Mouse (Mus musculus) stomach, postnatal 0 days (tissue): Measurements from ENCODE around the gene Dbndd2. TPM values are rescaled to one million over a fixed set of nuclear protein-coding genes. Genes with fewer than 3 reads are reported as not detected.

Experiments
- ATAC-seq: fragments of 200-750 bp; cut with Nextera tagmentation; 2 replicates; pipeline ENCODE4 v1.8.0; 2017; ENCODE audit not compliant: low FRiP score, low TSS enrichment
- DNase-seq: peaks from one replicate; pipeline ENCODE4 v3.0.0-alpha.2; 2016; ENCODE audit warnings: low spot score
- H3K27ac ChIP-seq: fragments of 300-500 bp; sonication (generic); replicated peaks from 2 replicates; pipeline ENCODE4 v1.5.1; 2014; ENCODE audit warnings: mild to moderate bottlenecking, control low read depth
- H3K27me3 ChIP-seq: fragments of 300-500 bp; sonication (generic); 2 replicates; pipeline ENCODE4 v1.6.1; 2014; ENCODE audit warnings: low read length; ENCODE audit not compliant: control insufficient read depth, insufficient read depth
- H3K36me3 ChIP-seq: fragments of 300-500 bp; sonication (generic); 2 replicates; pipeline ENCODE4 v1.6.1; 2014; ENCODE audit warnings: low read length, mixed read lengths; ENCODE audit not compliant: control insufficient read depth, insufficient read depth
- H3K4me1 ChIP-seq: fragments of 300-500 bp; sonication (generic); replicated peaks from 2 replicates; pipeline ENCODE4 v1.6.1; 2014; ENCODE audit warnings: antibody characterized with exemption; ENCODE audit not compliant: control insufficient read depth, insufficient read depth
- H3K4me2 ChIP-seq: fragments of 300-500 bp; sonication (generic); replicated peaks from 2 replicates; pipeline ENCODE4 v1.6.1; 2014; ENCODE audit warnings: low read depth, mild to moderate bottlenecking, control low read depth, moderate library complexity
- H3K4me3 ChIP-seq: fragments of 300-500 bp; sonication (generic); 2 replicates; pipeline ENCODE4 v1.5.1; 2014; ENCODE audit warnings: low read depth, low read length, control low read depth
- H3K9ac ChIP-seq: fragments of 300-500 bp; sonication (generic); 2 replicates; pipeline ENCODE4 v1.6.1; 2014; ENCODE audit warnings: mild to moderate bottlenecking, low read length, control low read depth, mixed read lengths
- H3K9me3 ChIP-seq: fragments of 300-500 bp; sonication (generic); 2 replicates; pipeline ENCODE4 v1.6.1; 2016; ENCODE audit warnings: low read length; ENCODE audit not compliant: control insufficient read depth
- CTCF ChIP-seq: IDR thresholded peaks from 2 replicates; pipeline ENCODE4 v1.5.1; 2016; ENCODE audit warnings: antibody characterized with exemption, low read depth, mild to moderate bottlenecking, moderate library complexity
- EP300 ChIP-seq: optimal IDR thresholded peaks from 2 replicates; pipeline ENCODE3; 2016; ENCODE audit warnings: antibody characterized with exemption
- WGBS: fragments of 180-500 bp; shearing (Covaris S2); extraction: QIAGEN DNeasy Blood & Tissue Kit; methylation state at CpG from one replicate; pipeline ENCODE4 v1.1.7; 2014; 5-methylcytosine and 5-hydroxymethylcytosine counted together
- polyA plus RNA-seq: library from polyadenylated mRNA; unstranded; fragments of >200 nt; fragmentation: Nextera tagmentation; extraction: Ambion mirVana; gene quantifications from 2 replicates; pipeline ENCODE4 v1.2.1, GENCODE M21; 2015

Dbndd2 gene
- polyA plus RNA-seq, 1 experiment from 2014 or later = 27.8 TPM

DNA sequence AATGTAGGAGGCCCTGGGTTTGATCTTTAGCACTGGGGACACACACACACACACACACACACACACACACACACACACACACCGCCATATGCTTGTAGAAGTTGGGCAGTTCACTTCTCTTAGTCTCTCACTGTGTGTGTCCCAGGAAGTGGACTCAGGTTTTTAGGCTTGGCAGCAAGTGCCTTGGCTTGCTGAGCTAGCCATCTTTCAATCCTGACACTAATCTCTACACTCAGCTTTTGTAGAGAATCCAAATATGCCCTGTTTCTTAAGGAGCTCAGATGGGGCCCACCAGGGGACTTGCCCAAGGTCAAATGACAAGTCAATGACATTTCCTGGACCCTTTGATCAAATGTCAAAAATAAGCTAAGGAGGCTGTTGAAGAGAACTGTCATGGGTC, 29.5 kb upstream of the Dbndd2 start:
- TF ChIP-seq EP300 (no peak), CTCF (no peak)
- H3K4me1 ChIP-seq = peaks cover 15% of the 10 kb centered on the region
- WGBS = 75% methylated on average over 1 of the region's 1 CpGs
- DNase-seq (peak; percentile 13), ATAC-seq (no peak)
- H3K4me2 ChIP-seq = peak overlapping the region; percentile 40; the same call in 1 of the 2 replicates
- H3K9ac ChIP-seq = 0 out of 2 replicates have a peak overlapping the region, but pooled peaks have one; percentile 32
- H3K27me3 ChIP-seq = no peaks in the 10 kb centered on the region
- H3K9me3 ChIP-seq = no peaks in the 10 kb centered on the region
- no peak overlapping the region for H3K4me3 ChIP-seq
- peak overlapping the region; percentile 92 for H3K27ac ChIP-seq
- no peaks in the 10 kb centered on the region for H3K36me3 ChIP-seq

DNA sequence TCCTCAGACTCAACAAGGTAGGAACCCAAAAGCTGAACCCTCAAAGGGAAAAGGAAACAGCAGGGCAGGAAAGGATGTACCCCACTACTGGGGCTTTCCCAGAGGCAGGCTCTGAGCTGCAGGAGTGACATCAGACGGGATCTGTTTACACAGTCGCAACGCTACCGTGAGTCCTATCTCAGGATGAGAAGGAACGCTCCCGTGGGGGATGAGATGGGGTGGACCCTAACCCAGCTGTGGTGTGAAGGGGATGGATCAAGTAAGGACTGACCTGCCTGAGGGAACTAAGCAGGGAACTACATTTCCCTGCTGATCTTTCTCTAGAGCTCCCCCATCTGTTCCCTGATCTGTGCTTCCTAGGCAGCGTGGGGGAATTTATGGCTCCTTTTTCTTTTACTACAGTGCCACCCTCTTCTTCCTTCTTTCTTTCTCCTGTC, 29.0 kb upstream of the Dbndd2 start, which contains the start of gene Sys1:
Sys1 (plus strand) TSS at position 101 of the 437 bp plus-strand sequence.
- Histone ChIP-seq H3K27me3 (no peaks in the 10 kb centered on the region), H3K9ac (peak within 1 kb of the TSS; percentile 32; the same call in 1 of the 2 replicates), H3K4me3 (no peak within 1 kb of the TSS), H3K27ac (peak within 1 kb of the TSS; percentile 92), H3K36me3 (no peaks in the 10 kb centered on the region), H3K4me1 (peaks cover 15% of the 10 kb centered on the region), H3K4me2 (peak within 1 kb of the TSS; percentile 40; the same call in 1 of the 2 replicates), H3K9me3 (no peaks in the 10 kb centered on the region)
- TF ChIP-seq EP300 = no peak
- peak; percentile 55 for TF ChIP-seq CTCF
- DNase-seq (peak; percentile 24), ATAC-seq (no peak)
- WGBS = 5% methylated on average over 7 of the region's 7 CpGs

DNA sequence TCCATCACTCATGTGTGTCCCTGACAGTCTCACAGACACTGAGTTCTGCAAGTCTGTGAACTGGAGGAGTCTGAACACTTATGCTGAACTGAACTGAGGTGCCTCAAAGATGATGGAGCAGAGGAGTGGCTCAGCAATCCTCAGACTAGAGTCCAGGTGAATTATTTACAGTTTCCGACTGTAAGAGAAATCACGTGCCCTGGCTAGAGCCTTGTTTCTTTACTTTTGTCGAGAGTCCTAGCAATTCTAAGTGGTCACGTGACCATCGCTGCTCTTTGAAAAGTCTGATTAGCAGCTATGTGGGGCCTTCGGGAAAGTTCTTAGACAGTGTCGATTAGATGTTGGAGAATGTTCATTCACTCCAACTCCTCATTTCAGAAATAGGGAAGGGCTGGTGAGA, 28.0 kb upstream of the Dbndd2 start:
- peak overlapping the region; percentile 70 for H3K27ac ChIP-seq
- 0 out of 2 replicates have a peak overlapping the region, but pooled peaks have one; percentile 20 for H3K4me2 ChIP-seq
- peaks cover 13% of the 10 kb centered on the region for H3K4me1 ChIP-seq
- WGBS = 20% methylated on average over 7 of the region's 7 CpGs
- no peaks in the 10 kb centered on the region for H3K27me3 ChIP-seq
- DNase-seq (peak; percentile 82), ATAC-seq (peak; percentile 62)
- no peak for TF ChIP-seq CTCF
- no peak for TF ChIP-seq EP300
- H3K9ac ChIP-seq = no peak overlapping the region
- H3K9me3 ChIP-seq = no peaks in the 10 kb centered on the region
- H3K36me3 ChIP-seq = no peaks in the 10 kb centered on the region
- H3K4me3 ChIP-seq = no peak overlapping the region

DNA sequence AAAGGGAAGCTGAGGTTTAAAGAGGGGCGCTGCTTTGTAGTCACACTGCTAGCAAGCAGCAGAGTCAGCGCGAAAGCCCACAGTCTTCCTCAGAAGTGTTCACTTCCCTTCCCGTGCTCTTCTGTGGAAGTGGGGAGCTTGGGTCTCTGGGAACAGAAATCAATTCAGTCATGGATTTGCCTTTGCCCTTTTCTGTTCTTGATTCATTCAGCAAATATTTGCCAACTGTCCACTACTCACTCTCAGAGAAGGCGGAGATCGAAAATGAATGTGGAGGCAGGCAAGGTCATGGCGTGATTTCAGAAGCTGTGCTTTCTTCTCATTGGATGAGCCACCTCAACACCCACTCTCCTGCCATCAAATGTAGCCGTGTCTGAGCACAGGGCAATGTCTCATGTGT, 27.4 kb upstream of the Dbndd2 start:
- H3K4me3 ChIP-seq = no peak overlapping the region
- peak; percentile 73 for DNase-seq

DNA sequence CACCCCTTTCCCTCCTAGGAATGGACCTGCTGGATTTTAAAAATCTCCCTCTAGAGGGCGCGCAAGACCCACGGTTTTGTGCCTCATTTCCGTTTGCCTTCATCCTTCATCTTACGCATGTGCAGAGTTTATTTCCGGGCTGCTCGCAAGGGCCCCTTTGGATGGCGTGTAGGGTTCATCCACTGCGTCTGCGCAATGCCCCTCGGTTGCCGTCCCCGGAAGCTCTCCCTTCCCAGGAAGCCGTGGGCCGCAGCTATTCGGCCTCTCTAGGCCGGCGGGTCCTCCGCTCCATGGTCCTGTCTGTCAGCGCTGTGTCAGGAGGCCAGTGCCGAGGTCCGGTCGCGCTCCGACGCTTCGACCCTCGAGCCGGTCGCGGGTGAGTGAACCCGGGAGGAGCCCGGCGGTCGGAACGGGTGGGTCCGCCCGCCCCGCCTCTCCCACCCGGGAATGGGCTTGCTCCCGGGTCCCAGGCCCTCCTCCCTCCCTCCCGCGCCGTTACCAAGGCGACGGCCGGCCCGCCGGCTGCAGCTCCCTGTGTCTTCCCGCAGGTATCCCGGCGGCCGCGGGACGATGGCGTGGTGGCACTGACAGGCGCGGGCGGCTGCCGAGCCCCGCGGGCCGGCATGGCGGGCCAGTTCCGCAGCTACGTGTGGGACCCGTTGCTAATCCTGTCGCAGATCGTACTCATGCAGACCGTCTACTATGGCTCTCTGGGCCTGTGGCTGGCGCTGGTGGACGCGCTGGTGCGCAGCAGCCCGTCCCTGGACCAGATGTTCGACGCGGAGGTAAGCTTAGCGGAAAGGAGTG, 25.0 kb upstream of the Dbndd2 start, which contains the start of gene Gm20458:
Gm20458 (plus strand) TSS at position 223 of the 807 bp plus-strand sequence.
- H3K27me3 ChIP-seq = no peaks in the 10 kb centered on the region
- H3K9ac ChIP-seq = peak within 1 kb of the TSS; percentile 81
- H3K4me3 ChIP-seq = peak within 1 kb of the TSS; percentile 85
- peaks cover 7% of the 10 kb centered on the region; the same call in 1 of the 2 replicates for H3K36me3 ChIP-seq
- H3K27ac ChIP-seq = peak within 1 kb of the TSS; percentile 88
- WGBS = under 1% methylated on average over 77 of the region's 79 CpGs
- peak within 1 kb of the TSS; percentile 82 for H3K4me2 ChIP-seq
- 0 out of 2 replicates have a peak, but pooled peaks cover 3% of the 10 kb centered on the region for H3K4me1 ChIP-seq
- TF ChIP-seq EP300 = no peak
- TF ChIP-seq CTCF = peak; percentile 89
- DNase-seq (peak; percentile 96), ATAC-seq (peak; percentile 93)
- H3K9me3 ChIP-seq = no peaks in the 10 kb centered on the region

More for the DNA sequence above, 27.4 kb upstream of the Dbndd2 start:
- H3K9me3 ChIP-seq = no peaks in the 10 kb centered on the region
- 62% methylated on average over 8 of the region's 8 CpGs for WGBS
- H3K36me3 ChIP-seq = no peaks in the 10 kb centered on the region
- peak; percentile 45 for ATAC-seq
- H3K27me3 ChIP-seq = no peaks in the 10 kb centered on the region
- peaks cover 12% of the 10 kb centered on the region for H3K4me1 ChIP-seq
- H3K9ac ChIP-seq = no peak overlapping the region
- H3K4me2 ChIP-seq = no peak overlapping the region
- H3K27ac ChIP-seq = peak overlapping the region; percentile 75
- TF ChIP-seq CTCF (no peak), EP300 (no peak)

DNA sequence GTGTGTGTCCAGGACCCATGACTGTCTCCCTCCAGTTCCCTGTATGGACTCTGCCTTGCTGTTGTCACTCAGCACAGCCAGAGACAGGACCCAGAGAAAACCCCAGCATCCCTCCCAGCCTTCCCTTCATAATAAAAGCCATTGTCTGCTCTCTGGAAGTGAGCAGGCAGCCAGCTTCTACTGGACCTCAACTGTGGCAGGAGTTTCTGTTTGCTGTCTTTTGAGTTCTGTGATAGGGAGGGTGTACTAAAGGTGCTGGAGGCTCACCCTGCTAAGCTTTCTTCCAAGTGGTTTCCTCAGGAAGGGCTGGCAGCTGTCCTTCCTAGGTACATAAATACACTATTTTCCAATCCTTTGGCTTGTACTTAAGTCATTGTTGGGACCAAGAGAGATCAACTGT, 20.7 kb upstream of the Dbndd2 start:
- Histone ChIP-seq H3K4me3 (no peak overlapping the region), H3K27ac (no peak overlapping the region), H3K9ac (no peak overlapping the region), H3K36me3 (peaks cover 7% of the 10 kb centered on the region; the same call in 1 of the 2 replicates), H3K9me3 (no peaks in the 10 kb centered on the region), H3K4me1 (no peaks in the 10 kb centered on the region), H3K4me2 (no peak overlapping the region), H3K27me3 (no peaks in the 10 kb centered on the region)
- DNase-seq = no peak
- no peak for ATAC-seq
- TF ChIP-seq CTCF = no peak
